Mouse (Mus musculus) CH12.LX (cell line): ENCODE measurements around the gene Atp1a4. TPM values are rescaled to one million over a fixed set of nuclear protein-coding genes. Genes with fewer than 3 reads are reported as not detected.

Experiments
- DNase-seq: peaks from one replicate; pipeline ENCODE4 v3.0.0-alpha.2; 2013; ENCODE audit errors: extremely low read depth
- H3K27ac ChIP-seq: 2 replicates; pipeline ENCODE4 v1.5.1; 2012; ENCODE audit warnings: low read depth, mild to moderate bottlenecking, control low read depth, moderate library complexity; ENCODE audit not compliant: insufficient read depth
- H3K27me3 ChIP-seq: replicated peaks from 2 replicates; pipeline ENCODE3; 2012; ENCODE audit warnings: inconsistent platforms
- H3K36me3 ChIP-seq, 2 experiments: replicated peaks in 1 of 2; 2 replicates each; pipeline versions ENCODE3 to v1.6.1; 2012; ENCODE audit warnings: inconsistent platforms in 1 of 2, low read length in 1 of 2, mild to moderate bottlenecking in 1 of 2, mixed read lengths in 1 of 2, moderate library complexity in 1 of 2; ENCODE audit not compliant: control insufficient read depth in 1 of 2, insufficient read depth in 1 of 2
- H3K4me1 ChIP-seq, 2 experiments: 2 replicates each; pipeline ENCODE4 v1.6.1; 2012; ENCODE audit warnings: inconsistent platforms in 1 of 2, moderate library complexity in 1 of 2; ENCODE audit not compliant: insufficient read depth in 2 of 2, control insufficient read depth in 1 of 2
- H3K4me2 ChIP-seq: 2 replicates; pipeline ENCODE4 v1.6.1; 2012; ENCODE audit warnings: low read depth, mild to moderate bottlenecking, control low read depth; ENCODE audit not compliant: poor library complexity, insufficient read depth, severe bottlenecking
- H3K4me3 ChIP-seq, 3 experiments: fragments of 150-350 bp in 1 of 3; sonication (generic) in 1 of 3; replicated peaks in 1 of 3; 2 replicates each; pipeline versions ENCODE3 to v1.5.1; 2011 to 2012; ENCODE audit warnings: low read depth in 2 of 3, low read length in 2 of 3, mild to moderate bottlenecking in 2 of 3, moderate library complexity in 2 of 3, control low read depth in 1 of 3, improper control_type of control experiment in 1 of 3, inconsistent platforms in 1 of 3, mixed read lengths in 1 of 3; ENCODE audit not compliant: poor library complexity in 1 of 3
- H3K79me2 ChIP-seq: replicated peaks from 2 replicates; pipeline ENCODE4 v1.6.1; 2012; ENCODE audit warnings: mild to moderate bottlenecking, moderate library complexity; ENCODE audit not compliant: control insufficient read depth, poor library complexity, insufficient read depth, severe bottlenecking; ENCODE audit errors: extremely low read depth
- H3K9ac ChIP-seq: 2 replicates; pipeline ENCODE4 v1.6.1; 2012; ENCODE audit warnings: low read depth, mild to moderate bottlenecking, control low read depth, moderate library complexity; ENCODE audit not compliant: insufficient read depth
- H3K9me3 ChIP-seq: replicated peaks from 2 replicates; pipeline ENCODE3; 2012; ENCODE audit warnings: low read length, inconsistent platforms, mixed read lengths
- E2F4 ChIP-seq: IDR thresholded peaks from 2 replicates; pipeline ENCODE4 v1.6.1; 2011; ENCODE audit warnings: low read depth, low read length, improper control_type of control experiment; ENCODE audit not compliant: insufficient replicate concordance
- EP300 ChIP-seq: IDR thresholded peaks from 2 replicates; pipeline ENCODE4 v1.6.1; 2011; ENCODE audit warnings: low read length, improper control_type of control experiment
- MAFK ChIP-seq: IDR thresholded peaks from 2 replicates; pipeline ENCODE4 v1.6.1; 2011; ENCODE audit warnings: low read length, improper control_type of control experiment; ENCODE audit not compliant: insufficient replicate concordance
- MAZ ChIP-seq: IDR thresholded peaks from 2 replicates; pipeline ENCODE4 v1.6.1; 2012; ENCODE audit warnings: low read depth, mild to moderate bottlenecking, inconsistent platforms, low read length, improper control_type of control experiment, moderate library complexity
- MEF2A ChIP-seq: IDR thresholded peaks from 2 replicates; pipeline ENCODE4 v1.6.1; 2014; ENCODE audit warnings: low read depth, mild to moderate bottlenecking, inconsistent platforms, low read length, improper control_type of control experiment, borderline replicate concordance
- MYC ChIP-seq: IDR thresholded peaks from 2 replicates; pipeline ENCODE4 v1.6.1; 2011; ENCODE audit warnings: low read depth, mild to moderate bottlenecking, improper control_type of control experiment, low read length
- NELFE ChIP-seq: IDR thresholded peaks from 2 replicates; pipeline ENCODE4 v1.6.1; 2011; ENCODE audit warnings: low read depth, low read length, improper control_type of control experiment
- NRF1 ChIP-seq: IDR thresholded peaks from 2 replicates; pipeline ENCODE4 v1.6.1; 2014; ENCODE audit warnings: low read depth, mild to moderate bottlenecking, inconsistent platforms, low read length, improper control_type of control experiment, moderate library complexity
- POLR2AphosphoS2 ChIP-seq: IDR thresholded peaks from 2 replicates; pipeline ENCODE4 v1.6.1; 2011; ENCODE audit warnings: low read depth, low read length, improper control_type of control experiment
- SMC3 ChIP-seq: IDR thresholded peaks from 2 replicates; pipeline ENCODE4 v1.6.1; 2011; ENCODE audit warnings: low read depth, low read length, improper control_type of control experiment
- TBP ChIP-seq: conservative IDR thresholded peaks from 2 replicates; pipeline ENCODE4 v1.6.1; 2011; ENCODE audit warnings: low read depth, low read length, improper control_type of control experiment
- USF1 ChIP-seq: IDR thresholded peaks from 2 replicates; pipeline ENCODE4 v1.6.1; 2014; ENCODE audit warnings: low read depth, mild to moderate bottlenecking, inconsistent platforms, low read length, improper control_type of control experiment
- ZKSCAN1 ChIP-seq: IDR thresholded peaks from 2 replicates; pipeline ENCODE4 v1.6.1; 2012; ENCODE audit warnings: low read depth, inconsistent platforms, low read length, improper control_type of control experiment, borderline replicate concordance
- ZNF384 ChIP-seq: IDR thresholded peaks from 2 replicates; pipeline ENCODE4 v1.6.1; 2012; ENCODE audit warnings: low read depth, low read length, improper control_type of control experiment, inconsistent platforms
- dilution Hi-C: fragments of 300-500 bp; cut with MboI; formaldehyde crosslinking; loops from 2 replicates; pipeline ENCODE4 v1.14.3; 2020; ENCODE audit warnings: low sequenced_read_pairs; ENCODE audit not compliant: extremely low pct_unique_long_range_greater_than_20kb, extremely low pct_ligation_motif_present
- in situ Hi-C: fragments of 300-500 bp; cut with MboI; formaldehyde crosslinking; loops from 3 replicates; pipeline ENCODE4 v1.14.3; 2019; ENCODE audit warnings: low sequenced_read_pairs, low pct_ligation_motif_present, low pct_unique_long_range_greater_than_20kb, mixed read lengths
- polyA plus RNA-seq: library from polyadenylated mRNA; unstranded; fragments of >175 nt; gene quantifications from 2 replicates; pipeline ENCODE4 v1.2.1, GENCODE M21; 2012; ENCODE audit warnings: low read depth; ENCODE audit not compliant: insufficient read length
- total RNA-seq, 2 experiments: library from RNA; depleted of rRNA; stranded (reverse); fragments of 300-350 nt in 1 of 2; fragments of >200 nt in 1 of 2; gene quantifications; 2 replicates each; pipeline ENCODE4 v1.2.3; 2012 to 2014

Atp1a4 gene
- total and polyA plus RNA-seq, 3 experiments = not detected

GRCm38 (mm10) chr1:172296816-172297510, 38.7 kb upstream of the Atp1a4 start:
- Histone ChIP-seq H3K4me2 (no peak overlapping the region), H3K36me3 (no peaks in the 10 kb centered on the region)
- DNase-seq = no peak
- in situ Hi-C loops = no loop called here
- TF ChIP-seq EP300 (no peak), POLR2AphosphoS2 (no peak), MAFK (no peak), TBP (no peak), ZNF384 (no peak), NELFE (no peak), NRF1 (no peak), ZKSCAN1 (no peak)
- TF ChIP-seq, all 38 proteins: peak for 0
- no peak overlapping the region for H3K9ac ChIP-seq
- no peak overlapping the region for H3K4me3 ChIP-seq
- no peaks in the 10 kb centered on the region for H3K9me3 ChIP-seq
- peaks cover 49% of the 10 kb centered on the region for H3K27me3 ChIP-seq
- H3K79me2 ChIP-seq = no peaks in the 10 kb centered on the region
- dilution Hi-C loops = no loop called here
- H3K4me1 ChIP-seq = peaks cover 0 to 3% of the 10 kb centered on the region in 2 experiments; a peak in 2 of 4 replicates
- no peak overlapping the region for H3K27ac ChIP-seq

DNA sequence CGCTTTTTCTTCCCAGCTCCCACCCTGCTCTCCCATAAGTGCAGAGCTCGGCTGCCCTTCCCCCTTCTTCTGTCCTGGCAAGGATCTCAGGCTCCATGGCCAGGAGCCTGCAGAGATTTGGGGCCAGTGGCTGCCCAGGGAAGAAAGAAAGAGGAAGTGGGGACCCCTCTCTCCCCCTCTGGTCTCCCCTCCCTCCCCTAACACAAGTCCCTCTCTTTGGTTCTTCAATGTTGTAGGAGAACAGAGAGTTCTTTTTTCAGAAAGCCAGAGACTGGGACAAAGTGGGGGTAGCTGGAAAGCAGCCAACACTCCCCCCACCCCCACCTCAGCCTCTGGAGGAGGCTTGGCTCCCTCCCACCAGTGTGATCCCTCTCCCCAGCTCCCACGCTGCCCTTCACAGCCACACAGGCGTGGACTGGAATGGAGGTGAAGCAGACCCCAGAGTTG, 37.6 kb upstream of the Atp1a4 start:
- no peaks in the 10 kb centered on the region for H3K79me2 ChIP-seq
- no peak overlapping the region for H3K4me3 ChIP-seq
- dilution Hi-C loops (no loop called here), in situ Hi-C loops (no loop called here)
- TF ChIP-seq E2F4 (no peak), MYC (no peak), SMC3 (no peak), ZKSCAN1 (no peak), MEF2A (no peak), EP300 (no peak), USF1 (no peak), MAZ (no peak)
- no peak overlapping the region for H3K27ac ChIP-seq
- no peak overlapping the region for H3K4me2 ChIP-seq
- DNase-seq = no peak
- peaks cover 55% of the 10 kb centered on the region for H3K27me3 ChIP-seq
- H3K9ac ChIP-seq = no peak overlapping the region
- H3K36me3 ChIP-seq = no peaks in the 10 kb centered on the region
- H3K4me1 ChIP-seq = no peaks in the 10 kb centered on the region
- H3K9me3 ChIP-seq = no peaks in the 10 kb centered on the region
